Mouse (Mus musculus) left cerebral cortex, postnatal 10 days (tissue): ENCODE measurements around the gene Erbb3. TPM values are rescaled to one million over a fixed set of nuclear protein-coding genes. Genes with fewer than 3 reads are reported as not detected.
"Not testable (repeated sequence)": the region's sequence is repeated elsewhere in the genome, so short reads cannot be mapped to it uniquely, and the experiment has no call there.

ENCODE experiments used
- DNase-seq, 2 experiments: peaks; one replicate each; pipeline ENCODE4 v3.0.0; 2021 to 2022; ENCODE audit warnings: low spot score in 2 of 2, mixed read lengths in 1 of 2; ENCODE audit errors: extremely low spot score in 1 of 2
- intact Hi-C: fragments of 180-260 bp; cut with DNase I; formaldehyde crosslinking; loops from one replicate; pipeline ENCODE4 v1.15.1; 2025
- total RNA-seq, 2 experiments: library from RNA; stranded (reverse); gene quantifications; 2 replicates each; pipeline ENCODE4 v1.2.3; 2021

The Erbb3 gene
- total RNA-seq, 2 experiments from 2014 or later = 1.1 to 2.2 TPM

GRCm38 (mm10) chr10:128614934-128615333 is 25.5 kb upstream of the Erbb3 start:
- no peak for DNase-seq
- intact Hi-C loops = loop anchor here (5.0 kb wide), 1 partner anchor 48 kb away; the partner anchor contains the start of gene Pa2g4

- DNase-seq = not testable (repeated sequence)
- intact Hi-C loops = loop anchor here (5.0 kb wide), 1 partner anchor 47 kb away; the partner anchor contains the start of gene Pa2g4
These were observed 24.4 kb upstream of the Erbb3 start for GRCm38 (mm10) chr10:128613820-128614219.

GRCm38 (mm10) chr10:128613154-128613440 is 23.6 kb upstream of the Erbb3 start:
- intact Hi-C loops = loop anchor here (5.0 kb wide), 1 partner anchor 46 kb away; the partner anchor contains the start of gene Pa2g4

GRCm38 (mm10) chr10:128612433-128613153 is 23.1 kb upstream of the Erbb3 start:
- DNase-seq = peak; percentile 74 to 77
- intact Hi-C loops = loop anchor here (5.0 kb wide), 1 partner anchor 45 kb away; the partner anchor contains the start of gene Pa2g4

More at GRCm38 (mm10) chr10:128613154-128613440, 23.6 kb upstream of the Erbb3 start:
- no peak for DNase-seq

GRCm38 (mm10) chr10:128606483-128606882 is 17.0 kb upstream of the Erbb3 start:
- intact Hi-C loops = no loop called here
- DNase-seq = no peak

GRCm38 (mm10) chr10:128602470-128603128 is 13.1 kb upstream of the Erbb3 start:
- intact Hi-C loops = no loop called here

GRCm38 (mm10) chr10:128601499-128601898 is 12.0 kb upstream of the Erbb3 start:
- no peak for DNase-seq
- intact Hi-C loops = no loop called here

More at GRCm38 (mm10) chr10:128602470-128603128, 13.1 kb upstream of the Erbb3 start:
- DNase-seq = no peak

- intact Hi-C loops = no loop called here
- DNase-seq = no peak
These were observed 9.0 kb upstream of the Erbb3 start for GRCm38 (mm10) chr10:128598476-128598875.

GRCm38 (mm10) chr10:128592797-128593196 is 3.3 kb upstream of the Erbb3 start:
- no peak for DNase-seq
- intact Hi-C loops = no loop called here

GRCm38 (mm10) chr10:128591436-128591835 is 2.0 kb upstream of the Erbb3 start:
- intact Hi-C loops = no loop called here

GRCm38 (mm10) chr10:128590193-128590690 is 790 bp upstream of the Erbb3 start:
- DNase-seq = peak in 1 of 2 experiments; percentile 70
- intact Hi-C loops = no loop called here

More at GRCm38 (mm10) chr10:128591436-128591835, 2.0 kb upstream of the Erbb3 start:
- no peak for DNase-seq

GRCm38 (mm10) chr10:128588775-128589463 is 533 bp downstream of the Erbb3 start:
- intact Hi-C loops = no loop called here
- no peak for DNase-seq

GRCm38 (mm10) chr10:128588136-128588535 is 1.3 kb downstream of the Erbb3 start:
- intact Hi-C loops = no loop called here
- DNase-seq = no peak

GRCm38 (mm10) chr10:128587697-128588096 is 1.8 kb downstream of the Erbb3 start:
- intact Hi-C loops = no loop called here
- no peak for DNase-seq

GRCm38 (mm10) chr10:128587120-128587519 is 2.3 kb downstream of the Erbb3 start:
- intact Hi-C loops = no loop called here
- no peak for DNase-seq

- intact Hi-C loops = no loop called here
- DNase-seq = no peak
These were observed 2.9 kb downstream of the Erbb3 start for GRCm38 (mm10) chr10:128586546-128586945.

GRCm38 (mm10) chr10:128584386-128584785 is 5.1 kb downstream of the Erbb3 start:
- no peak for DNase-seq
- intact Hi-C loops = no loop called here

- DNase-seq = peak in 1 of 2 experiments; percentile 39
- intact Hi-C loops = no loop called here
These were observed 5.8 kb downstream of the Erbb3 start for GRCm38 (mm10) chr10:128583644-128584043.

GRCm38 (mm10) chr10:128579731-128580130 is 9.7 kb downstream of the Erbb3 start:
- intact Hi-C loops = no loop called here
- no peak for DNase-seq
